Mouse (Mus musculus): Measurements from ENCODE around the gene Tmem229b. TPM values are rescaled to one million over a fixed set of nuclear protein-coding genes. Genes with fewer than 3 reads are reported as not detected.

Tmem229b gene
- polyA plus RNA-seq, 1 experiment, result 2.9 TPM

DNA sequence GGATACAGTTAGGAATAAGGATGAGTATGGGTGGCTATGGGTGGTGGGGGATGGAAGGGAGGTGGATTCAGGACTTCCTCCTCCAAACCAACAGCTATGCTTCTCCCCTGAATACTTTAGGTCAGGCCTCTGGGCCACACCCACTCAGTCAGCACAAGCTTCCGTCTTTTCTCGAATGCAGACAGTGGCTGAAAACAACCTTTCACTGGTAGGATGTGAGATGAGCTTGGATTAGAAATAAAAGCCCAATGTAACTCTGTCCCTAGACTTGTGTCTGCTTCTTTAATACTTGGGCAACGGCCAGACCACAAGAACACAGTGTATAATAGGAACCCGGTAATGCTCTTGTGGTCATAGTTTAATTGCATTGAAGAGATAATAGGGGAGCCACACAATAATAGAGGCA, 10.6 kb upstream of the Tmem229b start:
- TF ChIP-seq MYOD1 (IDR thresholded peaks at IDR 0.05; ENCODE audit: control insufficient read depth in 1 of 3, insufficient read length in 2 of 3, low read depth in 2 of 3) (no peak), USF1 (IDR thresholded peaks at IDR 0.05; ENCODE audit: low read depth) (no peak), MYOG (IDR thresholded peaks at IDR 0.05; ENCODE audit: control insufficient read depth in 1 of 3, insufficient read depth in 1 of 3, insufficient read length in 2 of 3, low read depth in 2 of 3) (no peak), POLR2A (IDR thresholded peaks at IDR 0.05; ENCODE audit: insufficient read length, low read depth) (no peak), POLR2AphosphoS2 (IDR thresholded peaks at IDR 0.05; ENCODE audit: insufficient read length, low read depth) (no peak), E2F4 (IDR thresholded peaks at IDR 0.05; ENCODE audit: insufficient read depth) (no peak), CEBPB (IDR thresholded peaks at IDR 0.05; ENCODE audit: insufficient read depth, poor library complexity, severe bottlenecking) (no peak), TCF3 (IDR thresholded peaks at IDR 0.05; ENCODE audit: insufficient read length, low read depth) (no peak), TCF12 (IDR thresholded peaks at IDR 0.05; ENCODE audit: insufficient read depth, poor library complexity, severe bottlenecking) (no peak), SRF (IDR thresholded peaks at IDR 0.05; ENCODE audit: control insufficient read depth, insufficient read length, low read depth) (no peak), MAX (IDR thresholded peaks at IDR 0.05; ENCODE audit: low read depth) (no peak), REST (IDR thresholded peaks at IDR 0.05; ENCODE audit: insufficient read depth, insufficient read length) (no peak)
- no peak overlapping the region for H3ac ChIP-seq (ENCODE audit: control insufficient read depth, insufficient read length)
- H3K4me2 ChIP-seq (ENCODE audit: low read depth), result peak overlapping the region; percentile 35
- no peaks in the 10 kb centered on the region for H3K36me3 ChIP-seq (ENCODE audit: control insufficient read depth, insufficient read depth)
- H3K27me3 ChIP-seq (ENCODE audit: control insufficient read depth, insufficient read depth, insufficient read length), result no peaks in the 10 kb centered on the region
- H3K79me2 ChIP-seq (ENCODE audit: control insufficient read depth, insufficient read depth), result no peaks in the 10 kb centered on the region
- H3K4me3 ChIP-seq, result no peak overlapping the region

DNA sequence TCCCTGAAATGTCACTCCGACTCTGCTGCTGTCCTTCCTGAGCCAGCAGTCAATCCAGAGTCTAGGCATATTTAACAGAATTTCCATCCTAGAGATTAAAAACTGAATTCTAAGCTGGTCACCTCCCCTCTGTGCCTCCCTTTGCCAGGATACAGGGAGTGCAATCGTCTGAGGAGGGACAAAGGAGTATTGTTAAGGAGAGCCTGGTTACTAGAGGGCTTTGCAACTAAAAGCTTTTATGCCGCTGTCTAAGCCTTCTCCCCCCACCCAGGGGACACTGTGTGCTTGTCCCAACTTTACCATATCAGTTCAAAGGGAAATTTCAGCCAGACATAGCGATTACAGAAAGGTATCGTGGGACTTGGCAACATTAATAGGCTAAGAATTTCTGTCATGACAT, 8.7 kb upstream of the Tmem229b start:
- TF ChIP-seq POLR2AphosphoS2 (IDR thresholded peaks at IDR 0.05; ENCODE audit: insufficient read length, low read depth) (no peak), MYOD1 (IDR thresholded peaks at IDR 0.05; ENCODE audit: control insufficient read depth in 1 of 3, insufficient read length in 2 of 3, low read depth in 2 of 3) (no peak), MAX (IDR thresholded peaks at IDR 0.05; ENCODE audit: low read depth) (no peak), CEBPB (IDR thresholded peaks at IDR 0.05; ENCODE audit: insufficient read depth, poor library complexity, severe bottlenecking) (no peak), POLR2A (IDR thresholded peaks at IDR 0.05; ENCODE audit: insufficient read length, low read depth) (no peak), USF1 (IDR thresholded peaks at IDR 0.05; ENCODE audit: low read depth) (no peak)
- Histone ChIP-seq H3K4me2 (ENCODE audit: low read depth) (no peak overlapping the region), H3K4me3 (no peak overlapping the region), H3ac (ENCODE audit: control insufficient read depth, insufficient read length) (no peak overlapping the region), H3K27me3 (ENCODE audit: control insufficient read depth, insufficient read depth, insufficient read length) (no peaks in the 10 kb centered on the region), H3K79me2 (ENCODE audit: control insufficient read depth, insufficient read depth) (no peaks in the 10 kb centered on the region), H3K36me3 (ENCODE audit: control insufficient read depth, insufficient read depth) (no peaks in the 10 kb centered on the region)

DNA sequence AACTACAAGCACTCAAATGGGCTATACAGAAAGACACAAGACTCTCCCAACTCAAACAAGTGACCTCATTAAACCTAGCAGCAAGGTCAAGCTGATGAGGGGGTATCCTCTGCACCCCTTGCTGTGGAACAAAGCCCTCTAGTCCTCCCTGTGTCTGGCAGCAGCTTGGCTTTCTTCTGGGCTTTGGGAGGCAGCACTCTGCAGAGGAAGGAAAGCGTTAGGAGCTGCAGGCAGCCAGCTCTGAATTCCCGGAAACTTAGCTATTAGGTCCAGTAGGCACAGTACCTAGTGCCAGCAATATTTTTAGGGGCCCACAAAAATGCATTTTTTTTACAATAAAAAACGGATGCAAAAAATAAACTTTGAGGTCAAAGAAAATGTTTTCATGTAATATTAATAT, 3.1 kb upstream of the Tmem229b start:
- H3K4me3 ChIP-seq, result no peak overlapping the region
- TF ChIP-seq TCF3 (IDR thresholded peaks at IDR 0.05; ENCODE audit: insufficient read length, low read depth), result no peak
- no peak for TF ChIP-seq MYOG (IDR thresholded peaks at IDR 0.05; ENCODE audit: control insufficient read depth in 1 of 3, insufficient read depth in 1 of 3, insufficient read length in 2 of 3, low read depth in 2 of 3)
- TF ChIP-seq REST (IDR thresholded peaks at IDR 0.05; ENCODE audit: insufficient read depth, insufficient read length), result no peak
- H3K27me3 ChIP-seq (ENCODE audit: control insufficient read depth, insufficient read depth, insufficient read length), result peaks cover 1% of the 10 kb centered on the region
- no peak overlapping the region for H3ac ChIP-seq (ENCODE audit: control insufficient read depth, insufficient read length)
- H3K36me3 ChIP-seq (ENCODE audit: control insufficient read depth, insufficient read depth), result no peaks in the 10 kb centered on the region
- H3K4me2 ChIP-seq (ENCODE audit: low read depth), result no peak overlapping the region
- no peaks in the 10 kb centered on the region for H3K79me2 ChIP-seq (ENCODE audit: control insufficient read depth, insufficient read depth)

- Histone ChIP-seq H3ac (ENCODE audit: control insufficient read depth, insufficient read length) (peak overlapping the region; percentile 59), H3K79me2 (ENCODE audit: control insufficient read depth, insufficient read depth) (no peaks in the 10 kb centered on the region), H3K4me2 (ENCODE audit: low read depth) (peak overlapping the region; percentile 90), H3K4me3 (peak overlapping the region; percentile 28), H3K36me3 (ENCODE audit: control insufficient read depth, insufficient read depth) (no peaks in the 10 kb centered on the region), H3K27me3 (ENCODE audit: control insufficient read depth, insufficient read depth, insufficient read length) (peaks cover 17% of the 10 kb centered on the region)
- TF ChIP-seq TCF3 (IDR thresholded peaks at IDR 0.05; ENCODE audit: insufficient read length, low read depth) (no peak), USF1 (IDR thresholded peaks at IDR 0.05; ENCODE audit: low read depth) (no peak), E2F4 (IDR thresholded peaks at IDR 0.05; ENCODE audit: insufficient read depth) (no peak), REST (IDR thresholded peaks at IDR 0.05; ENCODE audit: insufficient read depth, insufficient read length) (no peak), MYOG (IDR thresholded peaks at IDR 0.05; ENCODE audit: control insufficient read depth in 1 of 3, insufficient read depth in 1 of 3, insufficient read length in 2 of 3, low read depth in 2 of 3) (peak in 1 of 3 experiments; percentile 15), MYOD1 (IDR thresholded peaks at IDR 0.05; ENCODE audit: control insufficient read depth in 1 of 3, insufficient read length in 2 of 3, low read depth in 2 of 3) (peak in 1 of 3 experiments; percentile 40), POLR2AphosphoS2 (IDR thresholded peaks at IDR 0.05; ENCODE audit: insufficient read length, low read depth) (no peak), POLR2A (IDR thresholded peaks at IDR 0.05; ENCODE audit: insufficient read length, low read depth) (peak; percentile 2), TCF12 (IDR thresholded peaks at IDR 0.05; ENCODE audit: insufficient read depth, poor library complexity, severe bottlenecking) (no peak), SRF (IDR thresholded peaks at IDR 0.05; ENCODE audit: control insufficient read depth, insufficient read length, low read depth) (no peak), MAX (IDR thresholded peaks at IDR 0.05; ENCODE audit: low read depth) (no peak), CEBPB (IDR thresholded peaks at IDR 0.05; ENCODE audit: insufficient read depth, poor library complexity, severe bottlenecking) (no peak)
These were observed 825 bp downstream of the Tmem229b start for GRCm38 (mm10) chr12:79006478-79007125.

GRCm38 (mm10) chr12:79006076-79006475, 1.4 kb downstream of the Tmem229b start:
- no peaks in the 10 kb centered on the region for H3K36me3 ChIP-seq (ENCODE audit: control insufficient read depth, insufficient read depth)
- peaks cover 17% of the 10 kb centered on the region for H3K27me3 ChIP-seq (ENCODE audit: control insufficient read depth, insufficient read depth, insufficient read length)
- H3K79me2 ChIP-seq (ENCODE audit: control insufficient read depth, insufficient read depth), result no peaks in the 10 kb centered on the region
- TF ChIP-seq POLR2A (IDR thresholded peaks at IDR 0.05; ENCODE audit: insufficient read length, low read depth) (no peak), MYOG (IDR thresholded peaks at IDR 0.05; ENCODE audit: control insufficient read depth in 1 of 3, insufficient read depth in 1 of 3, insufficient read length in 2 of 3, low read depth in 2 of 3) (no peak), SRF (IDR thresholded peaks at IDR 0.05; ENCODE audit: control insufficient read depth, insufficient read length, low read depth) (no peak), E2F4 (IDR thresholded peaks at IDR 0.05; ENCODE audit: insufficient read depth) (no peak)
- peak overlapping the region; percentile 90 for H3K4me2 ChIP-seq (ENCODE audit: low read depth)
- H3ac ChIP-seq (ENCODE audit: control insufficient read depth, insufficient read length), result peak overlapping the region; percentile 59
- H3K4me3 ChIP-seq, result peak overlapping the region; percentile 28
